Mouse (Mus musculus) 3134 (cell line): ENCODE measurements around the gene BC030499.
A peak's percentile ranks its signal among the peaks of the same experiment; 100 is the strongest.

ENCODE experiments used
- DNase-seq: peaks from one replicate; pipeline ENCODE4 v3.0.0-alpha.2; 2011; ENCODE audit warnings: low spot score; ENCODE audit not compliant: insufficient read length; ENCODE audit errors: extremely low read depth

Gene BC030499

GRCm38 (mm10) chr11:78301357-78302084 is 10.9 kb downstream of the BC030499 start, which contains the start of gene Spag5:
TSS of gene Spag5 (plus strand) at chr11:78301529.
- DNase-seq = peak; percentile 97

GRCm38 (mm10) chr11:78305272-78305671 is 14.6 kb downstream of the BC030499 start:
- DNase-seq = no peak

- DNase-seq = no peak
Observed at GRCm38 (mm10) chr11:78310861-78311511, 20.3 kb downstream of the BC030499 start.

- DNase-seq = no peak
Observed at GRCm38 (mm10) chr11:78313662-78314061, 23.0 kb downstream of the BC030499 start.

GRCm38 (mm10) chr11:78318411-78318810 is 27.8 kb downstream of the BC030499 start:
- DNase-seq = no peak

GRCm38 (mm10) chr11:78322076-78322831 is 31.6 kb downstream of the BC030499 start:
- DNase-seq = no peak

GRCm38 (mm10) chr11:78322860-78323259 is 32.2 kb downstream of the BC030499 start, which contains the start of gene Aldoc:
TSS of gene Aldoc (plus strand) at chr11:78322968.
- peak; percentile 52 for DNase-seq

GRCm38 (mm10) chr11:78324000-78324785 is 33.6 kb downstream of the BC030499 start:
- DNase-seq = no peak

GRCm38 (mm10) chr11:78324965-78325364 is 34.3 kb downstream of the BC030499 start:
- DNase-seq = no peak

GRCm38 (mm10) chr11:78327215-78327614 is 36.6 kb downstream of the BC030499 start:
- DNase-seq = no peak

GRCm38 (mm10) chr11:78327634-78328511 is 37.2 kb downstream of the BC030499 start, which contains the start of gene Pigs:
TSS of gene Pigs (plus strand) at chr11:78328415.
- DNase-seq = peak; percentile 93

- DNase-seq = no peak
Observed at GRCm38 (mm10) chr11:78328512-78329056, 37.9 kb downstream of the BC030499 start.

- no peak for DNase-seq
Observed at GRCm38 (mm10) chr11:78332676-78333075, 42.0 kb downstream of the BC030499 start.

GRCm38 (mm10) chr11:78333992-78334391 is 43.4 kb downstream of the BC030499 start:
- DNase-seq = no peak

GRCm38 (mm10) chr11:78337040-78337439 is 46.4 kb downstream of the BC030499 start:
- DNase-seq = no peak

GRCm38 (mm10) chr11:78341702-78342101 is 51.1 kb downstream of the BC030499 start:
- no peak for DNase-seq

- peak; percentile 75 for DNase-seq
Observed at GRCm38 (mm10) chr11:78343381-78344327, 53.0 kb downstream of the BC030499 start, which contains the start of gene Unc119. TSS of gene Unc119 (plus strand) at chr11:78343482.

- DNase-seq = no peak
Observed at GRCm38 (mm10) chr11:78344328-78344889, 53.8 kb downstream of the BC030499 start.
